Mouse (Mus musculus) lung, embryonic 14.5 days (tissue): ENCODE measurements around the gene B3galnt2. TPM values are rescaled to one million over a fixed set of nuclear protein-coding genes. Genes with fewer than 3 reads are reported as not detected.
A peak's percentile ranks its signal among the peaks of the same experiment; 100 is the strongest.
"Not testable (repeated sequence)": the region's sequence is repeated elsewhere in the genome, so short reads cannot be mapped to it uniquely, and the experiment has no call there.

Experiments
- ATAC-seq: fragments of 200-750 bp; cut with Nextera tagmentation; 2 replicates; pipeline ENCODE4 v1.8.0; 2017; ENCODE audit warnings: mild to moderate bottlenecking, moderate TSS enrichment, moderate library complexity; ENCODE audit not compliant: insufficient read depth
- DNase-seq: peaks from one replicate; pipeline ENCODE4 v3.0.0-alpha.2; 2015
- H3K27ac ChIP-seq: fragments of 300-500 bp; sonication (generic); 2 replicates; pipeline ENCODE4 v1.5.1; 2014; ENCODE audit warnings: low read depth, mild to moderate bottlenecking, moderate library complexity
- H3K27me3 ChIP-seq: fragments of 300-500 bp; sonication (generic); 2 replicates; pipeline ENCODE4 v1.6.1; 2014; ENCODE audit warnings: low read length, control low read depth; ENCODE audit not compliant: insufficient read depth
- H3K36me3 ChIP-seq: fragments of 300-500 bp; sonication (generic); 2 replicates; pipeline ENCODE4 v1.6.1; 2014; ENCODE audit warnings: control low read depth; ENCODE audit not compliant: insufficient read depth
- H3K4me1 ChIP-seq: fragments of 300-500 bp; sonication (generic); 2 replicates; pipeline ENCODE4 v1.6.1; 2014; ENCODE audit warnings: antibody characterized with exemption, control low read depth; ENCODE audit not compliant: insufficient read depth
- H3K4me2 ChIP-seq: fragments of 300-500 bp; sonication (generic); 2 replicates; pipeline ENCODE4 v1.6.1; 2014; ENCODE audit warnings: mild to moderate bottlenecking
- H3K4me3 ChIP-seq: fragments of 300-500 bp; sonication (generic); 2 replicates; pipeline ENCODE4 v1.5.1; 2014; ENCODE audit warnings: low read depth, low read length
- H3K9ac ChIP-seq: fragments of 300-500 bp; sonication (generic); 2 replicates; pipeline ENCODE4 v1.6.1; 2014
- H3K9me3 ChIP-seq: fragments of 300-500 bp; sonication (generic); 2 replicates; pipeline ENCODE4 v1.6.1; 2016; ENCODE audit warnings: low read depth, low read length, control low read depth
- CTCF ChIP-seq: IDR thresholded peaks from 2 replicates; pipeline ENCODE4 v1.5.1; 2016; ENCODE audit warnings: antibody characterized with exemption, low read depth
- WGBS: fragments of 180-500 bp; shearing (Covaris S2); extraction: QIAGEN DNeasy Blood & Tissue Kit; methylation state at CpG from one replicate; pipeline ENCODE4 v1.1.7; 2014; 5-methylcytosine and 5-hydroxymethylcytosine counted together
- polyA plus RNA-seq: library from polyadenylated mRNA; unstranded; fragments of >200 nt; fragmentation: Nextera tagmentation; extraction: Ambion mirVana; gene quantifications from 2 replicates; pipeline ENCODE4 v1.2.1, GENCODE M21; 2014

B3galnt2 gene
- polyA plus RNA-seq, 1 experiment from 2014 or later = 46.1 TPM

DNA sequence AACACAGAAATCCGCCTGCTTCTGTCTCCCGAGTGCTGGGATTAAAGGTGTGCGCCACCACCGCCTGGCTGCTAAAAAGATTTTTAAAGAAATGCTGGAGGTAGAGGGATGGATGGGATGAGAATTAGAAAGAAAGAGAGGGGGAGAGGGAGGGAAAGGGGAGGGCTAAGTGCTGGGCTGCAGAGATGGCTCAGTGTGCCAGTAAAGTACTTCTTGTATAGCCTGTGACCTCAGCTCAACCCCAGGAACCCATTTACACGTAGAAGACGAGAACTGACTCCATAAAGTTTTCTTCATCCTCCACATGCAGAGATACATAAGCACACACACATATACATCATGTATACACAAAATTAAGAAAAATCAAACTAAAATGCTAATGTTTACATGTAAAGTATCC, 71.3 kb downstream of the B3galnt2 start:
- no peak for TF ChIP-seq CTCF
- H3K27ac ChIP-seq = no peak overlapping the region
- no peak overlapping the region for H3K9ac ChIP-seq
- no peak overlapping the region for H3K4me3 ChIP-seq
- WGBS = 89% methylated on average over 6 of the region's 6 CpGs
- no peak overlapping the region for H3K4me2 ChIP-seq
- no peak for ATAC-seq
- no peaks in the 10 kb centered on the region for H3K4me1 ChIP-seq
- H3K27me3 ChIP-seq = no peaks in the 10 kb centered on the region
- no peak for DNase-seq
- H3K9me3 ChIP-seq = no peaks in the 10 kb centered on the region
- peaks cover 23% of the 10 kb centered on the region; the same call in 1 of the 2 replicates for H3K36me3 ChIP-seq

DNA sequence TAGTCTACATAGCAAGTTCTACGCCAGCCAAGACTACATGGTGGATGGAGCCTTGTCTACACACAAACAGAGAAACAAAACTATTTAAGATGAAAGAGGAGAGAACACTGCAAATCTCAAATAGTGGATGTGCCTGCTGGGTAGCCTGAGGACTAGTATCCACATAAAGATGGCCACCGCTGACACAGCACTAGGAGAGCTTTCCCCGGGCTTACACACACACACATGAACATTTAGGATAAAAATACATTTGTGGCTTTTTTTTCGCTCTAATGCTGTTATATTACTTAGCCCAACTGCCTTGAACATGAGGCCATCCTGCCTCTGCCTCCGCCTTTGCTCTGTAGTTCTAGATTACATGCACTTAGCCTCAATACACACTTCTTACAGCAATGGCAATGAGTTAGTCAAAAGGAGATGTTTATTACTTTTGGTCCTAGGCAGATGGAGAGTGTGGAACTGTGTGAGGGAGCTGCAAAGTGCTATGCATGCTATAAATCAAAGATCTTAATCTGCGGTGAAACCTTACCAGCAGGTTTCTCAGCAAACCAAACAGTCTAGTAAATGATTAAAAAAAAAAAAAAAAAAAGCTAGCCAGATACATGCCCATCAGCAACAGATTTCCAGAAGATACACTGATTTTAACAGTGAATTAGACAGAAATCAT, 72.0 kb downstream of the B3galnt2 start:
- Histone ChIP-seq H3K4me1 (no peaks in the 10 kb centered on the region), H3K4me2 (no peak overlapping the region), H3K4me3 (no peak overlapping the region), H3K9ac (no peak overlapping the region), H3K27ac (no peak overlapping the region), H3K9me3 (no peaks in the 10 kb centered on the region), H3K27me3 (no peaks in the 10 kb centered on the region), H3K36me3 (peaks cover 23% of the 10 kb centered on the region; the same call in 1 of the 2 replicates)
- no peak for TF ChIP-seq CTCF
- ATAC-seq = no peak
- no peak for DNase-seq
- WGBS = 91% methylated on average over 6 of the region's 6 CpGs

DNA sequence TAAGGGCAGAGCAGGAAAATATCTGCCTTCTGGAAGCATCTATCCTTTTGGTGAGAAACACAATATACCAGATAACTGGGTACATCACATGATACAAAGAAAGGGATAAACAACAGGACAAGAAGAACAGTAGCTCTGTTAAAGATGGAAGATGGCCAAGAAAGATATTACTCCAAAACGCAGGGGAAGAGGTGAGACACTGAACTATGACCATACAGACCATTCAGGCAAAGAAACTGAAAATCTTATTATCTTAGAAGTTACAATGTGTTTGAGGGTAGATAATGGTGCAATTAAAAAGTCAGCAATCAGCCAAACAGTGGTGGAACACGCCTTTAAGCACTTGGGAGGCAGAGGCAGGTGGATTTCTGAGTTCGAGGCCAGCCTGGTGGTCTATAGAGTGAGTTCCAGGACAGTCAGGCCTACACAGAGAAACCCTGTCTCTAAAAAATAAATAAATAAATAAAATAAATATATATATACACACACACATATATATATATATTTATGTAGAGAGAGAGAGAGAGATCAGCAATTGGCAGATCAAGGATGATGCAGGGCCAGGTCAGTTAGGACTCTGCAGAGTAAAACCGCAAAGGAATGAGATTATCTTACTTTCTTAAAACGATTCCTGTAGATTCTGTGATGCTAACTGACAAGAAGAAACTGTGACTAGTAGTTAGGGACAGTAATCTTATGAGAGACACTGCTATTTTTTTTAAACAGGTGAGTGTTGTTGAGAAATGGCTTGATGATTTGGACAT, 79.2 kb downstream of the B3galnt2 start:
- Histone ChIP-seq H3K9me3 (no peaks in the 10 kb centered on the region), H3K4me1 (no peaks in the 10 kb centered on the region; the same call in 1 of the 2 replicates), H3K27ac (no peak overlapping the region), H3K36me3 (peaks cover 4% of the 10 kb centered on the region; the same call in 1 of the 2 replicates), H3K9ac (no peak overlapping the region), H3K27me3 (no peaks in the 10 kb centered on the region), H3K4me2 (no peak overlapping the region), H3K4me3 (no peak overlapping the region)
- DNase-seq (no peak), ATAC-seq (no peak)
- WGBS = 88% methylated on average over 5 of the region's 5 CpGs
- no peak for TF ChIP-seq CTCF

DNA sequence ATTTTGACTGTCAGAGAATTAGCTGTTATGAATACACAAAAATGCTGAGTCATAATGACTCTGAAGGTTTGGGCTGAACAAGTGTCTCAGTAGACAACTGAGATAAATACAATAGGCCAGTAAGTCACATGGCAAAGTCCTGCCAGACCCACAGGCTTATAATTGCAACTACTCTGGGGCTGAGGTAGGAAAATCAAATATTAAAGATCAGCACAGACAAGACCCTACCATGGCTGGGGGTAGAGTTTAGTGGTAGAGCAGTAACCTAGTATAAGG, 79.7 kb downstream of the B3galnt2 start:
- Histone ChIP-seq H3K27me3 (no peaks in the 10 kb centered on the region), H3K27ac (no peak overlapping the region), H3K4me2 (no peak overlapping the region), H3K9me3 (no peaks in the 10 kb centered on the region), H3K36me3 (peaks cover 1% of the 10 kb centered on the region; the same call in 1 of the 2 replicates), H3K9ac (no peak overlapping the region), H3K4me1 (no peaks in the 10 kb centered on the region; the same call in 1 of the 2 replicates), H3K4me3 (no peak overlapping the region)
- TF ChIP-seq CTCF = no peak
- ATAC-seq (no peak), DNase-seq (no peak)

GRCm38 (mm10) chr13:14035352-14035751, 81.1 kb downstream of the B3galnt2 start:
- H3K9me3 ChIP-seq, H3K27ac ChIP-seq, H3K27me3 ChIP-seq, H3K36me3 ChIP-seq, H3K4me1 ChIP-seq, DNase-seq, H3K9ac ChIP-seq, H3K4me2 ChIP-seq, ATAC-seq, H3K4me3 ChIP-seq: not testable (repeated sequence)
- 82% methylated on average over 3 of the region's 3 CpGs for WGBS

- Histone ChIP-seq H3K4me1 (no peaks in the 10 kb centered on the region; the same call in 1 of the 2 replicates), H3K9ac (no peak overlapping the region), H3K4me3 (no peak overlapping the region), H3K27me3 (no peaks in the 10 kb centered on the region), H3K36me3 (no peaks in the 10 kb centered on the region), H3K9me3 (no peaks in the 10 kb centered on the region), H3K27ac (no peak overlapping the region), H3K4me2 (no peak overlapping the region)
- DNase-seq = no peak
- WGBS = 90% methylated on average over 11 of the region's 11 CpGs
- TF ChIP-seq CTCF = no peak
- no peak for ATAC-seq
Measured at GRCm38 (mm10) chr13:14035875-14036630, 81.8 kb downstream of the B3galnt2 start.

GRCm38 (mm10) chr13:14038911-14039291, 84.6 kb downstream of the B3galnt2 start:
- Histone ChIP-seq H3K4me3 (peak overlapping the region; percentile 64), H3K9ac (peak overlapping the region; percentile 86), H3K27ac (peak overlapping the region; percentile 97; the same call in 1 of the 2 replicates), H3K27me3 (no peaks in the 10 kb centered on the region), H3K9me3 (no peaks in the 10 kb centered on the region), H3K4me2 (peak overlapping the region; percentile 88), H3K4me1 (no peaks in the 10 kb centered on the region; the same call in 1 of the 2 replicates), H3K36me3 (no peaks in the 10 kb centered on the region)
- DNase-seq (peak; percentile 1), ATAC-seq (peak; percentile 61)
- WGBS = under 1% methylated on average over 8 of the region's 8 CpGs
- no peak for TF ChIP-seq CTCF
